Mouse (Mus musculus) heart, adult 9 months (tissue): ENCODE data around the gene Ap3d1.

Source experiments
- DNase-seq, 2 experiments: peaks; one replicate each; pipeline ENCODE4 v3.0.0; 2022; ENCODE audit warnings: low spot score in 2 of 2

Ap3d1 gene

GRCm38 (mm10) chr10:80666837-80667412, 75.1 kb downstream of the Ap3d1 start:
- no peak for DNase-seq

GRCm38 (mm10) chr10:80665981-80666733, 75.9 kb downstream of the Ap3d1 start:
- DNase-seq: no peak

GRCm38 (mm10) chr10:80665459-80665858, 76.6 kb downstream of the Ap3d1 start:
- DNase-seq: peak in 1 of 2 experiments; percentile 50

- peak; percentile 88 to 89 for DNase-seq
Measured at GRCm38 (mm10) chr10:80665016-80665380, 77.1 kb downstream of the Ap3d1 start.

GRCm38 (mm10) chr10:80664197-80665015, 77.7 kb downstream of the Ap3d1 start:
- peak; percentile 91 for DNase-seq

- DNase-seq: peak in 1 of 2 experiments; percentile 43
Measured at GRCm38 (mm10) chr10:80663485-80664196, 78.4 kb downstream of the Ap3d1 start.

GRCm38 (mm10) chr10:80661149-80661548, 80.9 kb downstream of the Ap3d1 start:
- no peak for DNase-seq

GRCm38 (mm10) chr10:80659213-80659612, 82.9 kb downstream of the Ap3d1 start:
- DNase-seq: peak; percentile 52 to 78

GRCm38 (mm10) chr10:80658841-80659202, 83.2 kb downstream of the Ap3d1 start:
- no peak for DNase-seq

- DNase-seq: no peak
Measured at GRCm38 (mm10) chr10:80658194-80658840, 83.7 kb downstream of the Ap3d1 start.
